Mouse (Mus musculus) heart, adult 11 months (tissue): Measurements from ENCODE around the gene Hba-a1.

Source experiments
- DNase-seq: peaks from one replicate; pipeline ENCODE4 v3.0.0; 2022

Hba-a1 gene

DNA sequence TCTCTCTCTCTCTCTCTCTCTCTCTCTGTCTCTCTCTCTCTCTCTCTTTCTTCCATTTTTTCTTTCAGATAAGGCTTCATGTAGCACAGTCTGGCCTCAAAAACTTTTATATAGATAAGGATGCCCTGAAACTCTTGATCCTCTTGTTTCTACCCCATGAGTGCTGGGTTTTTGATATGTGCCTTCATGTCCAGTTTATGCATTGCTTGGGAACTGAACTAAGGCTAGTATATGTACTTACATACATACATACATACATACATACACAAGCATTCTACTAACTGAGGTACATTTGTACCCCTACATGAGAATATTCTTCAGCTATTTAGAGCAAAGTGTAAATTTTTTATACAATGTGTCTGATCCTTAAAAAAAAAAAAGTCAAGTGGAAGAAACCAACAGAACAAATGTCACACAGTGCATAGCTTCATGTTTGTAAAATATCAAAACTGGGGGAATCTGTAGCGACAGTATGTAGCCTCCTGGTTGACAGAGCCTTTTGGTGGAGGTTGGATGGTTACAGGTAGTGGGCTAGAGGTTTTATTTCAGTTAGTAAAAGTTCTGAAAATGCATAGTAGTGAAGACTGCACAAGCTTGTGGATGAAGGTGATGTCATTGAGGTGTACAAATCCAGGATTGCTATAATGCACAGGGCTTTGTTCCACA is 14.7 kb downstream of the Hba-a1 start:
- DNase-seq = no peak

DNA sequence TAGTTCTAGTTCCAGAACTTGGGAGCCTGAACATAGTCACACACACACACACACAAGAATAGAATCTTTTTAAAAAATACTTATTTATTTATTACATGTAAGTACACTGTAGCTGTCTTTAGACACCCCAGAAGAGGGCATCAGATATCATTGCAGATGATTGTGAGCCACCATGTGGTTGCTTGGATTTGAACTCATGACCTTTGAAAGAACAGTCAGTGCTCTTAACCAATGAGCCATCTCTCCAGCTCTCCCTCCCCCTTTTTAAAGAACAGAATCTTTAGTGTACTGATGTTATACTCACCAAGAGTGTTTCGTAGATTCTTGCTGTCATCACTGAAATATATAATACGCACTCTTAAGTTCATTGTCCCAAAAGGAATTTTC is 15.2 kb downstream of the Hba-a1 start:
- DNase-seq = no peak

DNA sequence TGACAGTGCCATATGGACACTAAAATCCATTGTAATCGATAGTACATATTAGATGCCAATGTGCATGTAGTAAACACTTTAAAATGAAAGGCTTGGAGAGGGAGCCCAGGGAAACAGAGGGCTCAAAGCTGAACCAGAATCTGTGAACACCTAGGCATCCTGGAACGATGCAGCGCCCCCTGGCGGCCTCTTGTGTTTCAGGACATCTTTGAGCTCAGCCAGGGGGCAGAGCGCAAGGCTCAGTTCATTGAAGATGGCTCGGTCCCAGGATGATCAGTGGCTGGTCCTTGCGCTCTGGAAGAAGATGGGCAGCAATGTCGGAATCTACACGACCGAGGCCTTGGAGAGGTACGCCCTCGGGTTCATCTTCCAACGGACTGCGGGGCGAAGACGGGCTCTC is 16.6 kb downstream of the Hba-a1 start, which contains the start of gene Hbq1a:
TSS of gene Hbq1a (plus strand) at position 205 of the 400 bp plus-strand sequence.
- DNase-seq = peak; percentile 90

DNA sequence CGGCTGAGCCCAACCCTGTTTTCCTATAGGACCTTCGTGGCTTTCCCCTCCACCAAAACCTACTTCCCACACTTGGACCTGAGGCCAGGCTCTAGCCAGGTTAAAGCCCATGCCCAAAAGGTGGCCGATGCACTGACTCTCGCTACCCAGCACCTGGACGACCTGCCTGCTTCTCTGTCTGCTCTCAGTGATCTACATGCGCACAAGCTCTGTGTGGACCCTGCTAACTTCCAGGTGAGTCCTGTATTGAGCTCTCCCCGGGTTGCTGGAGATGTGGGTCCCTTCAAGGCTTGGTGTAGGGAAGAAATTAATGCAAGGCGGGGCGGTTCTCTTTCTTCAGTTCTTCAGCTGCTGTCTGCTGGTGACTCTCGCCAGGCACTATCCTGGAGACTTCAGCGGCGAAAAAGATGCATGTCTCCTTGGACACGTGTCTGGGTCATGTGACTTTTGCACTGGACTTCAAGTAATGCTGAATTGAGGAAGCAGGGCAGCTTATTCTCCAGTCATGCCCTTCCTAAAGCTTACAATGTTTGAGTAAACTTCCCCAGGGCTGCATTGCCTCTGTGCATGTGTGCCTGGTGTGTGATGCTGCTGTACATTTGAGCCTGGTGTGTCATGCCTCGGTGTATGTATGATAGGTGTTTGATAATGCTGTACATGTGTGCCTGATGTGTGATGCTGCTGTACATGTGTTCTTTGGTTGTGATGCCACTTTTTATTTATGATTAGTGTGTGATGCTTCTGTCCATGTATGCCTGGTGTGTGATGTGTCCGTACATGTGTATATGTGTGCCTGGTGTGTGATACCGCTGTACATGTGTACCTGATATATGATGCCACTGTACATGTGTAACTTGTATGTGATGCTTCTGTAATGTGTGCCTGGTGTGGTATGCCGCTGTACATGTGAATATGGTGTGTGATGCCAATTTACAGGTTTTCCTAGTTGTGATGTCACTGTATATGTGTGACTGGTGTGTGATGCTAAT is 17.3 kb downstream of the Hba-a1 start:
- DNase-seq = no peak

DNA sequence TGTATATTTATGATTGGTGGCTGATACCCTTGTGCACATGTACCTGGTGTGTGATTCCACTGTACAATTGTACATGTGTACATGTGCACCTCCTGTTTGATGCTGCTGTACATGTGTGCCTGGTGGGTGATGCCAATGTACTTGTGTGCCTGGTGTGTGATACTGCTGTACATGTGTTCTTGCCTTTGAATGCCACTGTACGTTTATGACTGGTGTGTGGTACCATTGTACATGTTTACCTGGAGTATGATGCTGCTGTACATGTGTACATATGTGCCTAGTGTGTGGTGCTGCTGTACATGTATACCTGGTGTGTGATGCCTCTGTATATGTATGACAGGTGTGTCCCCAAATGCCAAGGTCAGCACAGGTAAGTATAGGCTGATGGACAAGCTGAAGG is 18.2 kb downstream of the Hba-a1 start:
- DNase-seq = peak; percentile 42

DNA sequence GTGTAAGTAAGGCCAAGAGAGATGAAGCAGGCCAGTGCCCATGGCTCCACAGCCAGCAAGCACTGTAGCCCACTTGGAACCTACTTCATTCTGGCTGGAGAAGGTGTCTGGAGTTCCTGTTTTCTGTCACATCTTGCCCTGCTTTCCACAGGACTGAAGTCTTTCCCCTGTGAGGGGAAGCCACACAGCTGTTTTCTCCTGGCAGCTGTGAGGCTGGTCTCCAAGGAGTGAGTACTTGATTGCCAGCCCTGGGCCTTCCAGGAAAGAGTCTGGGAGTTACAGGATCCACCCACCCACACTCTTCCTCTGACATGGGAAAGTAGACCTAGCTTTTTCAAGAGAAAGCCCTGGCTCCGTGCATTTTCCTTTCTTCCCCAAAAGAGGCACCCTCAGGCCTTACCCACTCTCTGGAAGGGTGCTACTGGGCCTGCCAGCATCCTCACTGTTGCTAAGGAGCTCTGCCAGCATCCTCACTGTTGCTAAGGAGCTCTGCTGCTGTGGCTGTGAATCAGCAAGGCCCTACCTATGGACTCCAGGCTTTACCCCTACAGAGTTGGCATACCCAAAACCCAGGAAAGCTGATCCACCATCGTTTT is 19.6 kb downstream of the Hba-a1 start:
- peak; percentile 95 for DNase-seq

DNA sequence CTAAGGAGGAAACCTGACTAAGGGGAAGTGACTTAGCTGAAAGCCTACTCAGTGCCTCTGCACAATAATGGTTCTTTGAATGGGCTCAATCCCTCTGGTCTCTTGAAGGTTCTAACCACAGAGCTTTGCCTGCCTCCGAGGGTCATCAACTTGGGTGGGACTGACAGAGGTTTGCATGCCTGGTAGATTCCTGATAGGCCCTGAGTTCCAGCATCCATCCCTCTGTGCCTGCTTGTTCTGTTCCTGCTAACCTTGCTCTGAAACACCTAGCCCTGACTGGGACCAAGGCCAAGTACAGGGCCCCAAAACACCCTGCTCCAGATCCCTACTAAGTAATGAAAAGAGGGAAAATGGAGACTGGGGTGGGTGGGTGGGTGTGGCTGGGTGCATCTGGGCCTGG is 20.1 kb downstream of the Hba-a1 start:
- DNase-seq = peak; percentile 76

DNA sequence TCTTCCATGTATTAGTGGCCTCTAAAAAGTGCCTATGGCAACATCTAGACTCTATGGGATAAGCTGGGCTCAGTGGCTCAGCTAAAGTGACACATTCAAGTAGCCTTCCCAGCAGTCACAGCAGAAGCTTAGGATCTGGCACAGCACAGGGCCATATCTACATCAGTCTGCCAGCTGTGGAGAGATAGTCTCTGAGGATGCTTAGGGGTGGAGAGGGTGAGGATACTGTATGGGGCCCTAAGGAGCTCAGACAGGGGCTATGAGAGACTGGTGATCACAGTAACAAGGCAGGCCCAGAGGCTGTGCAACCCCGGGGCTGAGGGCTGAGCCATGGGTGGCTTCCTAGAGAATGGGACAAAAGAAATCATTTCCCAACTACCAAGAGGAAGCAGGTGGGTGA is 23.7 kb downstream of the Hba-a1 start:
- no peak for DNase-seq

DNA sequence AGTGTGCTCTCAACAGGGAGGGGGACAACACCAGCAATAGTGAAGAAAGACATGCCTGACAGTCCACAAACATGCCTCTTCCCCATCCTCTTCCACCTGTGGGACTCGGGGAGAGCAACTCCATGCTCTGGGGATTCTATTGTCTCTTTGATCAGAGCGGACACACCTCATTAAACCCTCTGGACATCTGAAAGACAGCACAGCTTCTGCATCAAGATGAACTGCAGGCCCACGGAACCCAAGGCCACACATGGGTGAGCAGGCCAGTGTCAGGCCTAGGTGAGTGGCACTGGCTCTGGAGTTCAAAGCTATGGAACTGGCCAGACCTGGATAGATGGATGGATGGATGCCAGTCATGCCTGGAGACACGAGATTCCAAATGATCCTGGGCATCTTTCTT is 26.1 kb downstream of the Hba-a1 start:
- no peak for DNase-seq

DNA sequence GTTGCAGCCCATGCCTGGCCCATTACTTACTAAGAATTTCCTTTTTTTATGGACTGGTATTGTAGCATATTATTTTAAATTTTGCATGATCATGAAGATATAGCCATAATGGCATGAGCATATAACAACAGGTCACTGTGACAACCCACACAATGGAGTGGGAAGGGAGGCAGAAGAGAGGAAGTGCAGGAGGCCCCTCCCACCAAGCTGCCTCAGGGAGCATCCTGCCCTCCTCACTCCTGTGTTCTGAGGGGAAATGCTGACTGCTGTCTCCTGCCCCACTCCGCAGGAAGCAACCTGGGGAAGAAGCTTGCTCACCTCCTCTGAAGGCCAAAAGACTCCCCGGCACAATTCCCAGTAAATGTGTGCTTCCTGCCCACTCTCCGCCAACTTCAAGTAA is 26.6 kb downstream of the Hba-a1 start:
- no peak for DNase-seq

DNA sequence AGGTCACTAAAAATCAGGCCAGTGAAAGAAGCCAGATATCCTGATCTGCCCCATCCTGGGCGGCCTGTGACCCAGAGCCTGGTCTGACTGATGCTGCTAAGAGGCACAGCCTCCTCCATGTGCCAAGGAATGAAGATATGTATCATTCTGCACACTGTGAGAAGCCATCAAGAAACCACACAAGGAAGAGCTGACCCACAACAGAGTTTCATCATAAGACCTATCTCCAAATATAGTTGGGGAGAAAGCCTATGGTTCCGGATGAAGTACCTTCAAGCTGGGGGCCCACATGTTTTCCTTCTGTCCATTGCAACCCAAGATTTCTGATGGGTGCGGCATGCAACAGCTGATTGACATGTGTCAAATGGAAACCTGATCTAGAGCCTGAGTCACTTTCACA is 32.7 kb downstream of the Hba-a1 start:
- no peak for DNase-seq

DNA sequence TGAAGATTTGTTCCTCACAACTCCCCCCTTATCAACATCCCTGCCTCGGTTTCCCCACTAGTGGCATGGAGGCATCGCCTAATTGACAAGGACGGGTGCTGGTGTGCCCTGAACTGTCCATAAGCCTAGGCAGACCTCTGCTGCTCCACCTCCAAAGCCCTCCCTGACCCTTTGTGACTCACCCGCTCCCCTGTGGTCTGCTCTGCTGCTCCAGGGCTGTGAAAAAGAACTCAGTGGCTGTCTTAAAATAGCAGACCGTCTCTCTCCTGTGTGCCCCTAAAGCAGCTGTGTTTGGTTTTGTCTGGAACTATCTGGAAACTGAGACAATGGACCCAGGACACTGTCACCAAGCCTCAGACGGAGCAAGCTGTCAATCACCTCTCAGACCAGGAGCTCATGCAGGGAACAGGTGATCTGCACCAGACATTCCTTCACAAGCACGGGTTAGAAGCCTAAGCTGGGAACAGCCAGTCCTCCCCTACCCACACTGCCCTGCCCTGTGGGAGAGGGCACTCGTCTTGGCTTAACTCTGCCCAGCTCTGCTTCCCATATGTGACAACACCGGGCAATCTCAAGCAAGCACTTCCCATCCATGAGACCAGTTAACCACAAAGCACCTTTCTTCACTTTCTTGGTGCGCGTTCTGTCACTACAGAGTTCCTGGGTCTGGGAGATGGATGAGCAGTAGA is 37.3 kb downstream of the Hba-a1 start:
- peak; percentile 70 for DNase-seq

DNA sequence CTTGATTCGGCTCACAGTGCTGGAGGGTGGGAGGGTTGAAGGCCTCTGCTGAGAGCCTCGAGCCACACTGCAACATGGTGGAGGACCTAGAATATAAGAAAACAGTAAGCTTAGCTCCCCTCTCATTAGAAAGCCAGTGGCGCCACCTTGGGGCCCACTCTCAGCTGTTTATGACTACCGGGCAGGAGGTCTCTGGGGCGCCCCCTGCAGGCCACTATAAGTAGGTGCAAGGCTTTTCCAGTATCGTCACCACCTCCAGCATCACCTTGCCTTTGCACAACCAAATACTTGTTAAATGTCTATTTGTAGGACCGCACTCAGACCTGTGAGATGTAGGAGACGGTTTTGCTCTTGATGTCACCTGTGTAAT is 37.9 kb downstream of the Hba-a1 start:
- DNase-seq = peak; percentile 96

DNA sequence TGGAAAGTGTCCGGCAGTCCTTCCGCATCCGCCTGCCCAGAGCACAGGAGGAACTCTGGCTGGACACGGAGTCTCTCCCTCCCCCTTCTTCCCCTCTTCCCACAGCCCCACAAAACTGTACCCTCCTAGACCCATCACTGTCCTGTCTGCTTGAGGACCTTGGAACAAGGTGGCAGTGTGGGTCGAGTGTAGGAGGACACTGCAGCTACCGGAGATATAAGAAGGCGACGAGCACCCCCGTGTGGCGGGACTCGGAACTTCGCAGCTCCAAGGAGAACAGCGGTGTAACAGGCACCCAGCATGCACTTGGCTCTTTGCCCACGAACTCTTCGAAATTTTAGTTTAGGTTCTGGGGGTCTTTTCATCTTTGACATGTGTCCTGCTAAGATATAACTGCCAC is 41.3 kb downstream of the Hba-a1 start:
- DNase-seq = peak; percentile 98

DNA sequence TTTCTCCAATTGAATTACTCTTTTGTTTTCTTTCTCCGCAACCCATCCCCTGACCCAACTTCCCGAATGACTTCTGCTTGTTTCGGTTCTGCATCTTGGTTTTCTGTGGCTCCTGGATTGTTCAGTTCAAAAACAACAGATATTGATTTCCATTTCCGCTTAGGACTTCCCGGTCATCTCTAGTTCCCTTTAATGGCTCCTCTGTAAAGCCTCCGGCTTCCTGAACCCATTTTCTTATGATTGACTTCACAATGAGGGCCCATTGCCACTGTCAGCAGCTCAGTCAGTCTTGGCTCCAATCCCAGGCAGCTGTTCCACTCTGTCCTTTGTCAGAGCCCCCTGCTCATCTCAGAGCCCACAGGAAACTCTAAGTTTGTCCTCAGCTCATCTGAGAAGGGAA is 47.8 kb downstream of the Hba-a1 start:
- peak; percentile 98 for DNase-seq

DNA sequence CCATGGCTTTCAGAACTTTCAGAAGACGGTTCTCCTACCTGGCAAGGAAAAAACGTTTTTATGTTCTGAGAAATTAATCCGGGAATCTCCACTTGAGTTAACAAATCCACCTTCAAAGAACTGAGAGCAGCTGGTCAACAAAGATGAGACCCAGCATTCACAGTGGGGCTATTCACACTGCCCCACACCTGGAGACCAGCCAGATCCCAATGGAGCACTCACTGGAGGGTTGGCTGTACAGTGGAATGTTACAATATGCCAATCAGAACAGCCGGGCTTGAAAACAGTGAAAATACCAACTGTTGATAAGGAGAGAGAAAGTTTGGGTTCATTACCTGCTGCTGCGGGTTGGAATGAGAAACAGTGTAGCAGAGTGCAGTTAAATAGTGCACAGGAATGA is 48.5 kb downstream of the Hba-a1 start:
- DNase-seq = no peak

DNA sequence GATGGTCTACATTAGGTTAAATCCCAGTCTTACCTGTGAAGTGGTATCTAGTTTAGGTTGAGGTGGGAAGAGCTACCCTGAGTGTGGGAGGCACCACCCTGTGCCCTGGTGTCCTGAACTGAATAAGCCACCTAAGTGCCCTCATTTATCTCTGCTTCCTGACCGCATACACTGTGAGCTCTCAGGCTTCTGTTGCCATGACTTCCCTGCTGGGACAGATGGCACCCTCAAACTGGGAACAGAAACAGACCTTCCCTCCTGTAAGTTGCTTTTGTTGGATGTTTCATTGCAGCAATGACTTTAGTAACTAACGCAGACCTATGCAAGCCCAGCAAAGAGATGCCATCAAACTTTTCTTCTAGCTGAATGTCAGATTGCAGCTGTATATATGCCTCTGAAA is 49.9 kb downstream of the Hba-a1 start:
- DNase-seq = no peak
